Mouse (Mus musculus) lung, embryonic 15.5 days (tissue): ENCODE measurements around the gene Rgmb. TPM values are rescaled to one million over a fixed set of nuclear protein-coding genes. Genes with fewer than 3 reads are reported as not detected.

Experiments
- ATAC-seq: fragments of 200-750 bp; cut with Nextera tagmentation; 2 replicates; pipeline ENCODE4 v1.8.0; 2017; ENCODE audit warnings: moderate number of reproducible peaks, borderline replicate concordance; ENCODE audit not compliant: low FRiP score, low TSS enrichment; ENCODE audit errors: extremely low read depth
- H3K27ac ChIP-seq: fragments of 300-500 bp; sonication (generic); 2 replicates; pipeline ENCODE4 v1.5.1; 2015; ENCODE audit warnings: moderate library complexity, mild to moderate bottlenecking, inconsistent platforms
- H3K27me3 ChIP-seq: fragments of 300-500 bp; sonication (generic); 2 replicates; pipeline ENCODE4 v1.6.1; 2015; ENCODE audit warnings: inconsistent platforms
- H3K36me3 ChIP-seq: fragments of 300-500 bp; sonication (generic); 2 replicates; pipeline ENCODE4 v1.6.1; 2015; ENCODE audit warnings: inconsistent platforms
- H3K4me1 ChIP-seq: fragments of 300-500 bp; sonication (generic); 2 replicates; pipeline ENCODE4 v1.6.1; 2015; ENCODE audit warnings: inconsistent platforms
- H3K4me2 ChIP-seq: fragments of 300-500 bp; sonication (generic); 2 replicates; pipeline ENCODE4 v1.6.1; 2015; ENCODE audit warnings: inconsistent platforms, mild to moderate bottlenecking, moderate library complexity
- H3K4me3 ChIP-seq: fragments of 300-500 bp; sonication (generic); 2 replicates; pipeline ENCODE4 v1.5.1; 2015; ENCODE audit warnings: mild to moderate bottlenecking, inconsistent platforms
- H3K9ac ChIP-seq: fragments of 300-500 bp; sonication (generic); 2 replicates; pipeline ENCODE4 v1.6.1; 2015; ENCODE audit warnings: inconsistent platforms
- H3K9me3 ChIP-seq: fragments of 300-500 bp; sonication (generic); 2 replicates; pipeline ENCODE4 v1.6.1; 2016; ENCODE audit warnings: inconsistent platforms
- WGBS: fragments of 180-500 bp; shearing (Covaris S2); methylation state at CpG from one replicate; pipeline ENCODE4 v1.1.7; 2015; 5-methylcytosine and 5-hydroxymethylcytosine counted together
- polyA plus RNA-seq: library from polyadenylated mRNA; unstranded; fragments of >200 nt; fragmentation: Nextera tagmentation; extraction: Ambion mirVana; gene quantifications from 2 replicates; pipeline ENCODE4 v1.2.1, GENCODE M21; 2015

Gene Rgmb
- polyA plus RNA-seq, 1 experiment from 2014 or later: 14.6 TPM

- Histone ChIP-seq H3K4me3 (no peak overlapping the region), H3K4me2 (no peak overlapping the region), H3K9me3 (no peaks in the 10 kb centered on the region), H3K9ac (no peak overlapping the region), H3K27ac (no peak overlapping the region), H3K27me3 (no peaks in the 10 kb centered on the region), H3K4me1 (no peaks in the 10 kb centered on the region), H3K36me3 (peaks cover 67% of the 10 kb centered on the region)
- no peak for ATAC-seq
- 70% methylated on average over 7 of the region's 7 CpGs for WGBS
Measured at GRCm38 (mm10) chr17:15769081-15769724, 61.6 kb downstream of the Rgmb start.

GRCm38 (mm10) chr17:15761191-15761590 is 69.6 kb downstream of the Rgmb start:
- Histone ChIP-seq H3K9ac (no peak overlapping the region), H3K36me3 (peaks cover 69% of the 10 kb centered on the region), H3K4me3 (no peak overlapping the region), H3K27me3 (no peaks in the 10 kb centered on the region), H3K9me3 (no peaks in the 10 kb centered on the region), H3K27ac (no peak overlapping the region), H3K4me1 (no peaks in the 10 kb centered on the region), H3K4me2 (no peak overlapping the region)
- WGBS: 76% methylated on average over 8 of the region's 8 CpGs
- ATAC-seq: no peak

Other genes with a start within 250 kb of the Rgmb start
- gene Chd1, start 126.1 kb downstream of the Rgmb start, polyA plus RNA-seq: 30.2 and 30.5 TPM in 2 replicates